Mouse (Mus musculus) thymus, postnatal 14 days (tissue): ENCODE measurements around the gene Col5a1.

Source experiments
- DNase-seq: peaks from one replicate; pipeline ENCODE4 v3.0.0; 2021

Col5a1 gene

GRCm38 (mm10) chr2:27886608-27887460 lies 609 bp downstream of the Col5a1 start:
- DNase-seq: peak; percentile 43

- DNase-seq: no peak
These were observed 1.4 kb downstream of the Col5a1 start for GRCm38 (mm10) chr2:27887461-27888264.

DNA sequence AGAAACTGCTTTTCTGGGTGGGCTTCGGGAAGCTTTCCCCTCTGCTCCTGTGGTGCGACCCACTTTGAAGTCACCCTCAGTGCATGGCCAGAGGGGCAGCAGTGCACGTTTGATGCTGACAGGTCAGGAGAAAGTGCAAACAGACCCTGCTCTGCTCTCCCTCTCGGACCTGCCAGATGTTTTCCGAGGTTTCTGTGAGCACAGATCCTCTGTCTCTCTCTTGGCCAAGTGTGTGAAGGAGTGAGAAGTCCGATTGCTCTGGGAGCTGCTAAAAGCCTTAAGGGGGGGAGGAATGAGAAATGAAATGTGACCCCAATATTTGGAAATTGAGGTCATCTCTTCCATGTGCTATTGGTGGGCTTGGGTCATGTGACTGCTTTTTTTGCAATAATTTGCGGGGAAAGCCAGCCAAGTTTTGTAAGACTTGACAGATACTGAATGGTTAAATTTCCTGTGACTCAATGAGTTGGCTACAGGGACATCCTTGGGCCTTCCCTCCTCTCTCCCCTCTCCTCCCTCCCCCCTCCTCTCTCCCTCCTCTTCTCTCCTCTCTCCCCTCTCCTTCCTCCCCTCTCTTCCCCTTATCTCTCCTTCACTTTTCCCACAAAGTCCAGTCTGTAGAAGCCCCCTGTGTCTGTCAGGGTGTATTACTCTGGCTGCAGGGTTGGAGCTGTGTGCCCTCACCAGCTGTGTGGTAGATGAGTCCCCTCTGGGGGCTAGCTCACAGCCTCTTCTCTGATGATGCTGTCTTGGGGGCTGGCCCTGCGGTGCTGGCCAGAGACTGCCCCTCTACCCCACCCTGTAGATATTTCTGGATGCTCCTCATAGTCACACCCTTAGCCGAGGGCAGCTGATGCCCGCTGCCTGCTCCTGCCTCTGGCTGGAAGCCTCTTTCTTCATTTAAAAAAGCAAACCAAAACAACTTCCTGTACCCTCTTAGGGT lies 2.6 kb downstream of the Col5a1 start:
- DNase-seq: no peak

DNA sequence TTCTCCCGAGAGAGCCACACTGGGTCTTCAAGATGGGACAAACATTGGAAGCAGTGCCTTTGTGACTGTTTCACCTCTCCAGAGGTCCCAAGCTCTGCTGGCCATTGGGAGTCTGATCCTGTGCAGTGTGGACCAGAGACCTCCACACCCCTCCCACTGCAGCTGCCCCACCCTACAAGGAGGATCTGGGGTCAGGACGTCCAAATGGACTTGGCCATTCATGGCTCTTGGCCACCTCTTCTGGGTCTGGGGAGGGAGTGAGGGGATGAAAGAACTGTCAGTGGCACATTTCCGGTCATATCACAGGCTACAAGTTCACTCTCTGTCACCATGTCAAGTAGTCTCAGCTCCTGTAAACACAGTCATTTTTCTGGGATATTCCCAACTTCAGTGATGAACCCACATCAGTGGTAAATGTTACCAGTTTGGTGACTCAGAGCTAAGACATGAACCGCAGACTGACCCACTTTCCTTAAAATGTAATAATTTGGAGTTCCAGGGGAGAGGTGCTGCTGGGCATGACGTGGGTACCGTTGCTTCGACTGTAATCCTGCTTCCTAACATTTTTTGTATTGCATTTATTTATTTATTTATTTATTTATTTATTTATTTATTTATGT lies 5.8 kb downstream of the Col5a1 start:
- DNase-seq: no peak

GRCm38 (mm10) chr2:27893015-27893414 lies 6.8 kb downstream of the Col5a1 start:
- no peak for DNase-seq

DNA sequence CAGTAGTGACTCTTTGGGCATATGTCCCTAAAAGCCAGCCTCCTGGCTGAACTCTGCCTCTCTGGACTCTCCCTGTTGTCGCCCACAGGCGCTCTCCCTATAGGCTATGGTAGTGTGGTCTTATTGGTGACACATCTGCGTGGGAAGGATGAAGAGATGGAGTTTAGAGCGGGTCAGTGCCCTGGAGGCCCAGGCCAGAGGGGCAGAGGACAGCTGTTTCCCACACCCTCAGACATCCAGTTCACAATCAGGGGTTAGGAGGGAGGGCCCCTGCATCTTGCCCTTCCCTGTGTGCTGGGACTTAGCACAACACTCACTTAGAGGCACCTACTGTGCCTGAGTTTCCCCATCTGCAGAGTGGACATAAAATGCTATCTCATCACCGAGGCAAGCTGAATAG lies 8.8 kb downstream of the Col5a1 start:
- no peak for DNase-seq

GRCm38 (mm10) chr2:27895648-27896047 lies 9.4 kb downstream of the Col5a1 start:
- DNase-seq: no peak

DNA sequence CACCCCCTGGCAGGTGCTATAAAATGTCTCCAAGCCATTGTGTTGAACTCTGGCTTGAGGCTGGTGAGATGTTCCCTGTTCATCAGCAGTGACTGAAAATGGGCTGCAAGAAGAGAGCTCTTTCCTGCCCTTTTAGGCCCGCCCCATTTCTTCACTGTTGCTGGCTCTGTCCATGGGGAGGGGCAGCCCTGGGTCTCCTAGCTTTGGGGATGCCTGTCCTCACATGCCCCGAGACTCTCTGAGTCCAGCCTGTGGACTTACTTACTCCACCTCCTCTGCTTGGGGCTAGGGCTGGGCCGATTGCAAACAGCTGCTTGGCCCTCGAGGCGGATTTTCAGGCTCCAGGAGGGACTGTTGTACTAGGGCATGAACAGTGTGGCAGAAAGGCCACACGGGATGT lies 10.9 kb downstream of the Col5a1 start:
- DNase-seq: no peak

DNA sequence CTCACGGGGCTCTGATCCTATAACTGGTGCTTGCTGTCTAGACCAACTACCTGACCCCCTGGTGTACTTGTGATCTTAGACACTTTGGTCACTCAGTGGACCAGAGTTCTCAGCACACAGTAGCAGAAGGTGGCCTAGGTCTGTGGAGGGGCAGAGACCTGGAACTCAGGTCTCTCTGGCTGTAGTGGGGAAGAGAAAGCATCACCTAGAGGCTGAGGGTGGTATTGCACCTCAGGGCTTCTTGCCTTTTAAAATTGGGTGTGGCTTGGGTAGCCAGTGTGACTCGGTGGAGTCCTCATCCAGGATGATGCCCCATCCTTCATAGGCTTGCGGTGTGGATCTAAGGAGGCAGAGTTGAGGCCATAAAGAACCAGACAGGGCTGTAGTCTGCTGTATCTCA lies 13.7 kb downstream of the Col5a1 start:
- peak; percentile 67 for DNase-seq

- DNase-seq: no peak
These were observed 14.9 kb downstream of the Col5a1 start for GRCm38 (mm10) chr2:27901076-27901475.

DNA sequence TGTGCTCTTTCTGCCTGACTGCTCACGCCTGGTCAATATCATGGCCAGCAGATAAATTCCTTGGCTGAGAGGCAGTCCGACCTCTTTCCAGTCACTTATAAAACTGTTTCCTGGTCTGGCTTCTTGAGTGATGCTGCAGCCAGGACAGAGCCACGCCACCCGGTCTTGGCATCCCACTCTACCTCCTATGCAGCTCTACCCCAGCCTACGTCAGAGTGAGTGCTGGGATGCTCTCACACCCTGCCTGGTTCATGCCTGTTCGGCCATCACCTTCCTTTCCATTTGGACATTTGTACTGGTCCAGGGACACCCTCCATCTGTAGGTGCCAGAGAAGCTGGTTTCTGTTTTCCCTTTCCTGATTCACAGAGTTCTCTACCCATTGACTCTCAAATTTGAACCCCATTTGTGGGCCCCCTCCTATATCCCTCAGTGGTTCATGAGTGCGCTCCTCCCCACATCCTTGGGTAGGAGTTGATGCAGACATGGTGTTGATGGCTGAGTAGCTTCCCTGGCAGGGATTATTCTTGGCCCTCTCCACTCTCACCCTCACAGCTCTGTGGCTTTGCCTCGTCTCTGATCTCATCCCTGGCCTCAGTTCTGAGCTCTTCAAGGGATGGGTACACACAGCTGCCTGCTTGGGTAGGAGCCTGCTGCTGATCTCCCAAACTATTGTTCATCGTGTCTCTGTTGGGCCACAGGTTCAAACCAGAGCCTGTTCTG lies 15.5 kb downstream of the Col5a1 start:
- no peak for DNase-seq

- no peak for DNase-seq
These were observed 16.1 kb downstream of the Col5a1 start for GRCm38 (mm10) chr2:27902318-27902717.

- DNase-seq: no peak
These were observed 19.2 kb downstream of the Col5a1 start for GRCm38 (mm10) chr2:27905411-27905810.

- no peak for DNase-seq
These were observed 24.3 kb downstream of the Col5a1 start for GRCm38 (mm10) chr2:27910501-27910900.

- DNase-seq: no peak
These were observed 26.5 kb downstream of the Col5a1 start for GRCm38 (mm10) chr2:27912546-27913275.

DNA sequence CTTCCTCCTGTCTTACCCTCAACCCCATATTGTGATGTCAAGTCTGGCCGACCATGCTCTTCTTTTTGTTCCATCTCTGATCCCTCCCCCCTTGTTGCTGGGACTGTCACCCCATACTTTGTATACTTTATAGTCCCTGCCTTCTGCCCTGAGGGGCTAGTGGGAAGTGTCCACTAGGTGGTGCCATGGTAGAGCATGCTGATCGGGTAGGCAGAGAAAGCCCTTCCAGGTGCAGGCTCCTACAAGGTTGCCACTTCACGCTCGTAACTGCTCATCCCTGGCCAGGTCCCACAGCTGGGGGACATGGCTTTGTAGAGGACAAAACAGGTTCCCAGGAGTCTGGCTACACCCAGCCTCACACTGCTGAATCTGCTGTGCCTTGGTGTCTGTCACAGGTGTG lies 29.5 kb downstream of the Col5a1 start:
- DNase-seq: peak; percentile 43

- DNase-seq: no peak
These were observed 30.1 kb downstream of the Col5a1 start for GRCm38 (mm10) chr2:27916316-27916715.

DNA sequence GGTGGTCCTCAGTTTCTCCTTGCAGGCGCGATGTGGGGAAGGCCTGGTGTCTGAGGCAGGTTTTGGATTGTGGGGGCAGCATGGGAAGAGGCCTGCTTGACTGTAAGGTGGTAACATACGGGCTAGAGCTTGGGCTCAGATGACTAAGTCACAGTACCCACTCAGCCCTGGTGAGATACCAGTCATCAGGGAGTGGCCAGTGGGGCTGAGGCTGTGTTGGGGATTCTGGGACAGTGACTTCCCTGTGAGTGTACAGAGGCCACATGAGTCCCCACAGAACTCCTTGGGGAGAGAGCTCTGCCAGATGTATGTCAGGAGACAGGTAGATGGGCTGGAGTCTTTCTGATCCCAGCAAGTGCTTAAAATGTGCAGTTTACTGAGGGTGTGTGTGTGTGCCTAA lies 31.0 kb downstream of the Col5a1 start:
- DNase-seq: no peak

DNA sequence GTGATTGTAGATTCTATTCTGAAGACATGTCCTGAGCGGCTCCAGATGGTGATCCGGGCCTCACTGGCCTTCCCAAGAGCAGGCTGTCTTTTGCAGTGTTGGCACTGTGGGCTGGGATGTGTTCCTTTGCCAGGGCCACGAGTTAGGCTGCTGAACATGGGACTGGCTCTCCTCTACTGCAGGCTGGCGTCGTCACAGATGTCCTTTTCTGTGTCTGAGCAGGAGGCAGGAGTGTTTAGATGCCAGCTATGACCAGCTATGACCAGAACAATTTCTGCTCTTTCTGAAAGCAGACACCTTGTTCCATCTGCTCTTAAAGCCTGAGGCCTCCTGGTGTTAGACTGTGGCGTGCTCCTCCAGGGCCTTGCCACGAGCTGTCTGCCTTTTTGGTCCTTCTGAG lies 31.9 kb downstream of the Col5a1 start:
- no peak for DNase-seq

DNA sequence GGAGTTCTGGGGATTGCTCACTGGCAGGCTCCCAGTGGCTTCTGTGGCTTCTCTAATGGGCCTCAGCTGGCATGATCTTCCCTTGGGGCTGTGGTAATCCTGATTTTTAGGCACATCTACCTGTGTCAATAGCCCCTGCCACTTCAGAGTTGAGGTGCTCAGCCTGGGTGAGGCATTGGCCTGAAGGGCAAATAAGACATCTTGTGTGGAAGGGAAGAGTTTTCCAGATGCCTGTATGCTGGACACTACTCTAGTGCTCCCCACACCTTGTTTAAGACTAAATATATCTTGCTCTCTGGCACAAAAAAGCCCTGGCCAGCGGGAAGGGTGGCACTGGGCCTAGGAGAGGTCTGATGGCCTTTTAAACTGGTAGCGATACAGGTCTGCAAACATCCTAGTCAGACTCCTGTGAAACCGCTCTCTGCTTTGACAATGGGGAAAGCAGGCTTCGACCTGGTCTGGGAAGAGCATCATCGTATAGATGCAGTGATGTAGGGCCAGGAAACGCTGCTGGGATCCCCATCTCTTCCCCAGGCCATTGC lies 33.2 kb downstream of the Col5a1 start:
- no peak for DNase-seq

GRCm38 (mm10) chr2:27922053-27922452 lies 35.8 kb downstream of the Col5a1 start:
- no peak for DNase-seq
